Mouse (Mus musculus): ENCODE measurements around the gene Shcbp1. TPM values are rescaled to one million over a fixed set of nuclear protein-coding genes. Genes with fewer than 3 reads are reported as not detected.

Gene Shcbp1
- 5.4 TPM for polyA plus RNA-seq (2017; shearing (Covaris generic))

GRCm38 (mm10) chr8:4779254-4780055 lies at the start of gene Shcbp1:
Gene Shcbp1, minus strand, starts transcription at chr8:4779567.

Other genes starting within 250 kb of the Shcbp1 start
- gene Zfp958, start 166.4 kb downstream of the Shcbp1 start, polyA plus RNA-seq (2017; shearing (Covaris generic)), result 23.5 TPM